Mouse (Mus musculus) heart, adult 18-20 months (tissue): ENCODE measurements around the gene Morc3. TPM values are rescaled to one million over a fixed set of nuclear protein-coding genes. Genes with fewer than 3 reads are reported as not detected.

Experiments used
- DNase-seq, 2 experiments: peaks; one replicate each; pipeline ENCODE4 v3.0.0; 2021 to 2022; ENCODE audit warnings: mixed read lengths in 1 of 2
- total RNA-seq, 2 experiments: library from RNA; stranded (reverse); gene quantifications; 2 replicates each; pipeline ENCODE4 v1.2.3; 2021

The Morc3 gene
- total RNA-seq, 2 experiments from 2014 or later = 13.2 to 20.1 TPM

DNA sequence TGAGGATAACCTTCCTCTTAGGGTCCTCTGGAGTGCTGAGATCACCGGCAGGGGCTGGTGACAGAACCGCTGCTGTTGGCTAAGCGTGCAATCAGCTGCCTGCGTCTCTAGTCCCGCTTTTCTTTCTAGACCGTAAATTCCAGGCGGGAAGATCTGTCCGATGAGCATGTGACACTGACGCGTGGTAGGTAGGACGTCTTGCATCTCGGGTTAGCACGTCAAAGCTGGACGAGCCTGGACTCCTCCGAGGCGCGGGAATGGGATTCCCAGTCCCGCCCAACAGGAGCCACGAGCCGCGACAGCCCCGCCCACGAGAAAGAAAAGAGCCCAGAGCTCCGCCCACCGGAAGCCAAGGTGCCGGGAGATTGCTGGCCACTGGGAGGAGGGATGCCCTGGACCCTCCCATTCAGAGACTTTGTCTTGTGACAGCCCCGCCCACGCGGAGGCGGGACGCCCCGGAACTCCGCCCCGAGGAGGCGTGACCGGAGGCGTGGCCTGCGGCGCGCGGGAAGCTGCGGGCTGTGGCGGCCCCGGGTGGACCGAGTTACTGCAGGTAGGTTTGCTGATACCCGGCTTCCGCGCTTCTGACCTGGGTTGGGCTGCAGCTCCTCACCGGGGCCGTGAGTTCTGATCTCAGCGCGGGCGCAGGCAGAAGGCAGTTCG is 51.6 kb downstream of the Morc3 start, which contains the start of gene Chaf1b:
Chaf1b (plus strand) TSS at position 479 of the 663 bp plus-strand sequence.
- DNase-seq = peak; percentile 96 to 97

DNA sequence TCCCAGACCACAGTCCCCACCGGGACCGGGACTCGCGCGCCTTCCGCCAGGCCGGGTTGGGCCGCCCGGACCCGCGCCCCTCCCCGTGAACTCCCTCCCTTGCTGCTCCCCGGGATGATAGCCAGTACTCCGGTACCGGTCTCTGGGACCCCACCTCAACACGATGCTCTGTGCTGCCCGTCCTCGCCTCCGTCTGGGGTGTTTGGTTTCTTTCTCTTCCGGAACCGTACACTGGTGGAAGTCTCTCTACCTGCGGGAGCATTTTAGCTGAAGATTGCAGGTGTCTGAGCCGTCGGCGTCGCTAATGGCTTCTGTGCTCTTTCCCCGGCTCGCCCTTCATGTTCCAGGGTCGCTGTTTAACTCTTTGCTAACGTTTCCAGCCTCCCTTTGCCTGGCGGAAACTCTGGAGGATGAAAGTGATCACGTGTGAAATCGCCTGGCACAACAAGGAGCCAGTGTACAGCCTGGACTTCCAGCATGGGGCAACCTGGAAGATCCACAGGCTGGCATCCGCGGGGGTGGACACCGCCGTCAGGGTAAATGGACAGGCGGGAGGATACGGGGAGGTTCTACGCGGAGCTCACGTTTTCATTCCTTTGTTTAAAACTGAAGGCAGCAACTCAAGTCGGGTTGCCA is 52.3 kb downstream of the Morc3 start:
- DNase-seq = peak in 1 of 2 experiments; percentile 29

DNA sequence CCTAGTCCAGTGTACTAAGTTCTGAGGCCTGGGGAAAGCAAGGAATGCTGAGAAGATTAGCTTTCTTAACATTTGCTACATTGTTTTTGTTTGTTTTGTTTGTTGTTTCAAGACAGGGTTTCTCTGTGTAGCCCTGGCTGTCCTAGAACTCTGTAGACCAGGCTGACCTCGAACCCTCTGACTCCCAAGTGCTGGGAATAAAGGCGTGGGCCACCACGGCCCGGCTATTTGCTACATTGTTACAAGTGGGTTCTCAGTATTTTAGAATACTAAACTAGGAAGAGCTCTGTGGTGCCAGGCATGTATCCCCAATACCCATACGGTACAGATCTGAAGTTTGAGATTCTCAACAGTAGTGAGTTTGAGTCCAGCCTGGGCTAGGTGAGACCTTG is 52.8 kb downstream of the Morc3 start:
- DNase-seq = no peak

GRCm38 (mm10) chr16:93888481-93888880 is 56.6 kb downstream of the Morc3 start:
- DNase-seq = no peak

- DNase-seq = no peak
These were observed 59.2 kb downstream of the Morc3 start for GRCm38 (mm10) chr16:93890948-93891604.

DNA sequence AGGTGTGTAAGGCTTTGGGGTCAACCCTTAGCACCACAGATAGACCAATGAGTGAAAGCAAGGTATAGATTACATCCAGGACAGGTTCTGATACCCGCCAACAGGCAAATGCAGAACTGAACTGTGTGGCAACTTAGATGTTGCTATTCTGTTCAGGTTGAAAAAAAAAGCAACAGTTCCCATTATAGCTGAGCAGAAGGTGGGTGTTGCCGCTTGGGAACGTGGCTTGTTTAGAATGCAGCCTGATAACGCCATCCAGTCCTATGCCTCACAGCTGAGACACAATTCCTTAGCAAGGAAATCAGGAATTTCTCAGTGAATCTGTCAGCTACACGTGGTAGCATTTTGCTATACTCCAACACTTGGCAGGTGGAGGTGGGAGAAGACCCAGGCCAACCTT is 61.4 kb downstream of the Morc3 start:
- DNase-seq = no peak

GRCm38 (mm10) chr16:93903027-93903426 is 71.1 kb downstream of the Morc3 start:
- no peak for DNase-seq

GRCm38 (mm10) chr16:93906156-93907014 is 74.5 kb downstream of the Morc3 start:
- DNase-seq = peak; percentile 24 to 76

DNA sequence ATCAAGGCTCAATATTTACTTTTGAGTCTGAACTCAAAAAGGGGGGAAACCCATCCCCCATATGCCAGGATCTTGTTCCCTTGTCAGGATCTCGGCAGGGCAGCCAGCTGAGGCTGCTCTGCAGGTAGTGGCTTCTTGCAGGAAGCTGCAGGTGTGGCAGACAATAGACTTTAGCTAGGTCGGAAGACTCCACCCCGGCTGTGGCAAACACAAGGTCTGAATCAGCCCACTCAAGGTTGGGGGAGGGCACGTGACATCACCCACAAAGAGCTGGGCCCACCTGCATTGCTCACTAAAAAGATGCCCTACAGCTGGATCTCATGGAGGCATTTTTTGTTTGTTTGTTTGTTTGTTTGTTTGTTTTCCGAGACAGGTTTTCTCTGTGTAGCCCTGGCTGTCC is 75.8 kb downstream of the Morc3 start:
- no peak for DNase-seq

DNA sequence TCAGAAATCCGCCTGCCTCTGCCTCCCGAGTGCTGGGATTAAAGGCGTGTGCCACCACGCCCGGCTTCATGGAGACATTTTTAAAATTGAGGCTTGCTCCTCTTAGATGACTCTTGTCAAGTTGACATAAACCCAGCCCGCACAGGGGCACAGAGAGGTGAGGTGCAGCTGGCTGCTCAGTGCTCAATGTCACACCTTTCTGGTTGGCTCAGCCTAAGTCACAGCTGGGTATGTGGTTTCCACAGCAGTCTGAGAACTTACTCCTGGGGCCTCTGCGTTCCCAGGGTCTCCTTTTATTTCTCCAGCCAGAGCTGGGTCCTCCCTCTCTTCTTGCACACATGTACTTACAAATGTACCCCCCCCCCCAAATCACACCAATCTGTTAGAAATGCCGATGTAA is 76.3 kb downstream of the Morc3 start:
- DNase-seq = no peak

DNA sequence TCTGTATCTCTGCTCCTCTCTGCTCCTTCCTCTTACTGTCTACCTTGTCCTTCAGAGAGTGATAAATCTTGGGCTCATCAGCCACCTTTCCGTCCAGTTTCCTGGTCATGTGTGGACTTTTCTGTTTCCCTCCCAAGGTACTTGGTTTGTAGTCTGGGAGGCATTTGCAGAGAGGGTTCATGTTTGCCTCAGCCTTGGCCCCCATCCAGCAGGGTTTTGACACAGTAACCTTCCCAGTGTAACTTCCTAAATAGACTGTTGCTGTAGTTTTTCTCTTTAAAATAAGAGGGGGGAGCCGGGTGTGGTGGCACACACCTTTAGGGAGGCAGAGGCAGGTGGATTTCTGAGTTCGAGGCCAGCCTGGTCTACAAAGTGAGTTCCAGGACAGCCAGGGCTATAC is 78.0 kb downstream of the Morc3 start:
- no peak for DNase-seq

DNA sequence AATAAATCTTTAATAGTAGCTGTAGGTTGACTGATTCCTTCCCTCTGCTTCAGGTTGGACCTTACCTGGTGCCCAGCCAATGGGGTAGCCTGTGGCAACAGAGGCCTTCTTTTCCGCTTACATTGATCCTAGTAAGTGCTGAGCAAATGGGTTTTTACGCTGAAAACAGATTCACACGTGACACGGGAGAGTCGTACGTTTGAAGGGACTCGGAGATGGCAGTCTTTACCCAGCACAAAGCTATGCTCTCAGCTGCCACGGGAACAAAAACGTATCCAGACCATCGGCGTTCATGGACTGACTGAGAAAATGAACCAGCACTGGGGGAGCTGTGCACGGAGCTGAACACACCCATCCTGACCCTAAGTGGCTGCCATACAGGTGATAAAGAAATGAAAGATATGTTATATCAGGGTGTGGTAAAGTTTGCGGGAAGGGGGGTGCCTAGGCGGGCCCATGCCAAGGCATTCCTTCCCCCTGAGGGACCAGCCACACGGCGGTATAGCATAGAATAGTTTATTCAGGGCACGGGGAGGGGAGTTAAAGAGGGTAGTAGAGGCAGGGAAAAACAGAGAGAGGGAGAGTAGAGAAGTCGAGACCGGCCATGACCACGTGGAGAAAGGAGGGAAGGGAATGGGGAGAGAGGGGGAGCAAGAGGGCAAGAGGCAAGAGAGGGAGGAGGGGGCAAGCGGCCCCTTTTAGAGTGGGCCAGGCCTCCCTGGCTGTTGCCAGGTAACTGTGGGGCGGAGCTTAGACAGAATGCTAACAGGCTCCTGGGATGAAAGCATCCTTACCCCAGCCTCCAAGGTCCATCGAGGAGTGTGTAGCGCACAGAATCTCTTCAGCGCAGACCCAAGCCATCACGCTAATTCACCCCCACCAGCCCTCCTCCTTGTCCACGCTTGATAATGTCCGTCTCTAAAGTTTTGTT is 79.1 kb downstream of the Morc3 start:
- no peak for DNase-seq

- no peak for DNase-seq
These were observed 80.2 kb downstream of the Morc3 start for GRCm38 (mm10) chr16:93912158-93912557.

GRCm38 (mm10) chr16:93912808-93913207 is 80.9 kb downstream of the Morc3 start:
- no peak for DNase-seq

GRCm38 (mm10) chr16:93913881-93914576 is 82.1 kb downstream of the Morc3 start:
- peak in 1 of 2 experiments; percentile 47 for DNase-seq

- DNase-seq = peak; percentile 19 to 41
These were observed 83.5 kb downstream of the Morc3 start for GRCm38 (mm10) chr16:93915338-93915849.

GRCm38 (mm10) chr16:93917712-93918678 is 86.1 kb downstream of the Morc3 start:
- DNase-seq = peak; percentile 63 to 92

GRCm38 (mm10) chr16:93918679-93919060 is 86.7 kb downstream of the Morc3 start:
- DNase-seq = no peak

GRCm38 (mm10) chr16:93919189-93919588 is 87.3 kb downstream of the Morc3 start:
- no peak for DNase-seq
